Mouse (Mus musculus): ENCODE data around the gene Asl.

Gene Asl

GRCm38 (mm10) chr5:130003229-130003628 is 25.8 kb downstream of the Asl start:
- DNase-seq (ENCODE audit: low read depth, low spot score), result no peak

- DNase-seq (ENCODE audit: low read depth, low spot score), result peak; percentile 43
Measured at GRCm38 (mm10) chr5:130002301-130003146, 26.5 kb downstream of the Asl start, which contains the start of gene Gusb. Gene Gusb (minus strand): TSS chr5:130003049.

GRCm38 (mm10) chr5:130001356-130001987 is 27.6 kb downstream of the Asl start:
- no peak for DNase-seq (ENCODE audit: low read depth, low spot score)

DNA sequence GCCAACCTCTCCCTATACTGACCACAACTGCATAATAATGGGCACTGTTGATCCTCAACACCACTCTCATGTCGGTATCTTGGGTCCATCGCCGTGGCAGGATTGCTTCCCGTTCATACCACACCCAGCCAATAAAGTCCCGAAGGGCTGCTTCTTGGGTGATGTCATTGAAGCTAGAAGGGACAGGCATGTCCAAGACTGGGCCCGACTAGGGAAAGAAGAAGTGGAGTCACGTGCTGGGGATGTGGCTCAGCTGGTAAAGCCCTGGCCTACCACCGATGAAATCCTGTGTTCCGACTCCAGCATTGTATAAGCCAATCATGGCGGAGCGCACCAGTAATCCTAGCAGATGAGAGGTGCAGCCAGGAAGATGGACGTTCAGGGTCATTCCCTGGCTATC is 28.3 kb downstream of the Asl start:
- DNase-seq (ENCODE audit: low read depth, low spot score), result no peak

GRCm38 (mm10) chr5:129999097-129999496 is 29.9 kb downstream of the Asl start:
- DNase-seq (ENCODE audit: low read depth, low spot score), result peak; percentile 47

- DNase-seq (ENCODE audit: low read depth, low spot score), result no peak
Measured at GRCm38 (mm10) chr5:129997700-129998099, 31.3 kb downstream of the Asl start.

- DNase-seq (ENCODE audit: low read depth, low spot score), result no peak
Measured at GRCm38 (mm10) chr5:129994989-129995388, 34.1 kb downstream of the Asl start.

- no peak for DNase-seq (ENCODE audit: low read depth, low spot score)
Measured at GRCm38 (mm10) chr5:129993374-129993773, 35.7 kb downstream of the Asl start.

GRCm38 (mm10) chr5:129991898-129992297 is 37.1 kb downstream of the Asl start:
- DNase-seq (ENCODE audit: low read depth, low spot score), result no peak

DNA sequence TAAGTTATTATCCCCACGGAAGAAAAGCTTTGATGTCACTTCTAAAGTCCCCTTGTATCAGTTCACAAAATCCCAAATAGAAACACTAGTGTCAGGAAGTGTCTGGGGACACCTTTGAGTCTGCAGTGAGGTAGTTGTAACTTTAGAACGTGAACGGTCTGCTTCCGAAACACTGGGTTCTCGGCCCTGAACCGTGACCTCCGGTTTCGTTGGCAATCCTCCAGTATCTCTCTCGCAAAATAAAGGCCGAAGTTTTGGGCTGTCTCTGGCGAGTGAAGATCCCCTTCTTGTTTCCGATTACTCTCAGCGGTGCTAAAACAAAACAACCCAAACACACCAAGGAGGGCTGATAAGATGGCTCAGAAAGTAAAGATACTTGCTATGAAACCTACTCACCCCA is 39.7 kb downstream of the Asl start:
- DNase-seq (ENCODE audit: low read depth, low spot score), result no peak

DNA sequence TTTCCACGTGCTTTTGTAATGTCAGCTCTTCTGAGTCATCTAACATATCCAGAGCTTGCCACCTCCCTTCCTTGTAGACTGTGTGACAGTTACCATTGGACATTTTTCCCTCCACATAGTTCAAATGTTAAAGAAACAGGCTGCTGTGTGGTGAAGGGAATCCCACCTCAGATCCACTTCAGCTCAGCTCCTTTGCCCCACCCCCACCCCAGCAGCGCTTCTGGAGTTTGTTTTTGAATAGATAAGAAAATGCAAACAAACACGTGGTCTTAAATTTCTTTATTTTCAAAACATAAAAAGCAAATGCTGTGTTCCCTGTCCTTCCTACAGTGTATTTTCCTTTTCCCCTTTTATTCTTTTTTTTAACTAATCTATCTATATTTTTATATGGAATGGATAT is 48.8 kb downstream of the Asl start:
- no peak for DNase-seq (ENCODE audit: low read depth, low spot score)

- no peak for DNase-seq (ENCODE audit: low read depth, low spot score)
Measured at GRCm38 (mm10) chr5:129978608-129979007, 50.4 kb downstream of the Asl start.

GRCm38 (mm10) chr5:129977768-129978167 is 51.3 kb downstream of the Asl start:
- DNase-seq (ENCODE audit: low read depth, low spot score), result no peak

DNA sequence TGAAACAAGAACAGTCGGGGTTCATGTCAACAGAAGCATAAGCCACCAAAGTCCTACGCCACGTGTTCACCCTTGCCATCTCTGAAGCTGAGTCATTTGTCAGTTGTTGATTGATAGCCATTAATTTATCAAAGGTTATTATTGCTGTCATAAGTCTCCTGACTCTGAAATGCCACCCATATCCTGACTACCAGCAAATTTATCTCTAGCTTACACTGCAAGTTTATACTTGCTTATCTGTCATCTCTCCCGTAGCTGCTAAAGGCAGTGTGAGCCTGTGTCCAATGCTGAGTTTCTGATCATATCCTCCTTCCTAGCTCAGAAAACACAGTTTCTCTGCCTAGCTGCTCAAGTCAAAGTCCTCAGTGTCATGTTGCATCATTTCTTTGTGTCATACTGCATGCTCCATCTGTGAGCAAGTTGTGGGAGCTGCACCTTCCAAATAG is 54.2 kb downstream of the Asl start:
- no peak for DNase-seq (ENCODE audit: low read depth, low spot score)

- DNase-seq (ENCODE audit: low read depth, low spot score), result no peak
Measured at GRCm38 (mm10) chr5:129974354-129974753, 54.7 kb downstream of the Asl start.

GRCm38 (mm10) chr5:129971491-129971890 is 57.6 kb downstream of the Asl start:
- DNase-seq (ENCODE audit: low read depth, low spot score), result no peak

DNA sequence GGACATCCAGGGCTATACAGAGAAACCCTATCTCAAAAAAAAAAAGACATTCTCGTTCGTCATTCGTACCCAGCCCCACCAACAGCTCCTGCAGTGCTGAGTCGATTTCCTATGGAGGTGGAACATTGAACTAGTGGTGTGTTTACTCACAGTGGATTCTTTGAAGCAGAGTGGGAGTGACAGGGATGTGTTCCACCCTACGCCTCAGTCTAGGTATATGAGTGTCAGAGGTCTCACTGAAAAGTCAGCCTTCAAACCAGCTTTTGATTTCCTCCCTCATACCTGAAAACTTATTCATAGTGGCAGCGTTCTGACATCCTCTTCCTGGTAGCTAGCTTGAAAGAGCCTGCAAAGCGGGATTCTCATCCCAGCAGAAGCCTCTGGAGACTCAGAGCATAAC is 60.6 kb downstream of the Asl start:
- DNase-seq (ENCODE audit: low read depth, low spot score), result no peak

DNA sequence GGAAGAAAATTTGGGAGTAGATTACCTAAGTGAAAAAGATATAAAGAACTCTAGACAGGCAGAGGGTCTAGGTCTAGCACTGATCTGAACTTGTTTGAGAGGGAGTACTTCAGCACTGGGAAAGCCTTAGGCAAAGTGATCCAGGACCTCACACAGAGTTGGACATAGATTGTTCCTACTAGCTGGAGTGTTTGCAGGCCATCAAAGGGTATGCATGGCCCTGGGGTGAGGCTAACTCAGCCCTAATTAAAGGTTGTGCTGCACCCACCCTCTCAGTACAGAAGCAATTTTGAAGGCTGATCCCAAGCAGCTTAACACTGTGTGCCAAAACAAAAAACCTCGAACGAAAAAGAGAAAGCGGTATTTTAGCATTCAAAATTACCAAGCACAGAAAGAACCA is 62.6 kb downstream of the Asl start:
- no peak for DNase-seq (ENCODE audit: low read depth, low spot score)

DNA sequence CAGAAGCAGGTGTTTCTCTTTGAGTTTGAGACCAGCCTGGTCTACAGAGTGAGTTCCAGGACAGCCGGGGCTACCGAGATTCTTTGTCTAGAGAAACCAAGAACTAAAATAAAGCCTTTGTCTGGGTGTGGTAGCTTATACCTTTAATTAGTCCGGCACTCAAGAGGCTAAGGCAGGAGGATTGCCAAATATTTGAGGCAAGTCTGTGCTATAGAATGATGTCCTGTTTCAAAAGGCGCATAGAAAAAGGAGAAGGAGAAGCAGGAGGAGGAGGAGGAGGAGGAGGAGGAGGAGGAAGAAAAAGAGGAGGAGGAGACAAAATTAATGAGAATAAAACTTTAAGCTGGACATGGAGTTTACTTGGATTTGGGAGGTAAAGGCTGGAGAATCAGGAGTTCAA is 65.8 kb downstream of the Asl start:
- DNase-seq (ENCODE audit: low read depth, low spot score), result no peak

Data from retina, adult 2 months (tissue).